Mouse (Mus musculus) neural tube, embryonic 15.5 days (tissue): ENCODE data around the gene Agpat2. TPM values are rescaled to one million over a fixed set of nuclear protein-coding genes. Genes with fewer than 3 reads are reported as not detected.

Experiments used
- ATAC-seq: fragments of 200-750 bp; cut with Nextera tagmentation; 2 replicates; pipeline ENCODE4 v1.8.0; 2017; ENCODE audit warnings: mild to moderate bottlenecking, moderate TSS enrichment, moderate library complexity; ENCODE audit not compliant: low FRiP score
- H3K27ac ChIP-seq: fragments of 300-500 bp; sonication (generic); replicated peaks from 2 replicates; pipeline ENCODE4 v1.5.1; 2015; ENCODE audit warnings: mild to moderate bottlenecking, inconsistent platforms
- H3K27me3 ChIP-seq: fragments of 300-500 bp; sonication (generic); replicated peaks from 2 replicates; pipeline ENCODE4 v1.6.1; 2015; ENCODE audit warnings: inconsistent platforms
- H3K36me3 ChIP-seq: fragments of 300-500 bp; sonication (generic); 2 replicates; pipeline ENCODE4 v1.6.1; 2015; ENCODE audit warnings: inconsistent platforms
- H3K4me1 ChIP-seq: fragments of 300-500 bp; sonication (generic); 2 replicates; pipeline ENCODE4 v1.6.1; 2015; ENCODE audit warnings: inconsistent platforms
- H3K4me2 ChIP-seq: fragments of 300-500 bp; sonication (generic); 2 replicates; pipeline ENCODE4 v1.6.1; 2015; ENCODE audit warnings: inconsistent platforms, mild to moderate bottlenecking, moderate library complexity
- H3K4me3 ChIP-seq: fragments of 300-500 bp; sonication (generic); replicated peaks from 2 replicates; pipeline ENCODE4 v1.5.1; 2015; ENCODE audit warnings: mild to moderate bottlenecking, inconsistent platforms
- H3K9ac ChIP-seq: fragments of 300-500 bp; sonication (generic); replicated peaks from 2 replicates; pipeline ENCODE4 v1.6.1; 2015; ENCODE audit warnings: mild to moderate bottlenecking, inconsistent platforms
- H3K9me3 ChIP-seq: fragments of 300-500 bp; sonication (generic); replicated peaks from 2 replicates; pipeline ENCODE4 v1.6.1; 2016; ENCODE audit warnings: inconsistent platforms
- WGBS: fragments of 180-500 bp; shearing (Covaris S2); methylation state at CpG from one replicate; pipeline ENCODE4 v1.1.7; 2015; ENCODE audit warnings: mixed read lengths; 5-methylcytosine and 5-hydroxymethylcytosine counted together
- polyA plus RNA-seq: library from polyadenylated mRNA; unstranded; fragments of >200 nt; fragmentation: Nextera tagmentation; extraction: Ambion mirVana; gene quantifications from 2 replicates; pipeline ENCODE4 v1.2.1, GENCODE M21; 2015

The Agpat2 gene
- polyA plus RNA-seq, 1 experiment from 2014 or later = 5.5 TPM

DNA sequence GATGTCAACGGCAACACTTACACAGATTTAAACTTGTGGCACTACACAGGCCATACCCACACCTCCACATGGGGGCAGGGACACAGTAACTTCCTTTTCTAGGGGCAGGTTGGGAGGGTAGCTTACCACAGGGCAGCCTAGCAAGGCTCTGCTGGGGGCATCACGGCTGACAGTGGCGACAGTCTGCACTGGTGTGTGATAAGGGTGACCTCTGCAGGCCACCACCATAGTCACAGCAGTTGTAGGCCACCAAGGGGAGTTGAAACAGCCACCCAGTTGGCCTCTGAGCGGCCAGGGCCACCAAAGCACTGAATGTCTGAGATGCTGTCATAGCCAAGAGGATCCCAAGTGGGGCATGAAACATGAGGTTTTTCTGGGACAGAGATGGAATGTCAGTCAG lies 38.0 kb downstream of the Agpat2 start:
- WGBS = 15% methylated on average over 4 of the region's 4 CpGs
- Histone ChIP-seq H3K9ac (no peak overlapping the region), H3K36me3 (no peaks in the 10 kb centered on the region), H3K4me1 (0 out of 2 replicates have a peak, but pooled peaks cover under 1% of the 10 kb centered on the region), H3K4me3 (no peak overlapping the region), H3K9me3 (no peaks in the 10 kb centered on the region), H3K4me2 (no peak overlapping the region), H3K27ac (no peak overlapping the region), H3K27me3 (no peaks in the 10 kb centered on the region; the same call in 1 of the 2 replicates)
- no peak for ATAC-seq

DNA sequence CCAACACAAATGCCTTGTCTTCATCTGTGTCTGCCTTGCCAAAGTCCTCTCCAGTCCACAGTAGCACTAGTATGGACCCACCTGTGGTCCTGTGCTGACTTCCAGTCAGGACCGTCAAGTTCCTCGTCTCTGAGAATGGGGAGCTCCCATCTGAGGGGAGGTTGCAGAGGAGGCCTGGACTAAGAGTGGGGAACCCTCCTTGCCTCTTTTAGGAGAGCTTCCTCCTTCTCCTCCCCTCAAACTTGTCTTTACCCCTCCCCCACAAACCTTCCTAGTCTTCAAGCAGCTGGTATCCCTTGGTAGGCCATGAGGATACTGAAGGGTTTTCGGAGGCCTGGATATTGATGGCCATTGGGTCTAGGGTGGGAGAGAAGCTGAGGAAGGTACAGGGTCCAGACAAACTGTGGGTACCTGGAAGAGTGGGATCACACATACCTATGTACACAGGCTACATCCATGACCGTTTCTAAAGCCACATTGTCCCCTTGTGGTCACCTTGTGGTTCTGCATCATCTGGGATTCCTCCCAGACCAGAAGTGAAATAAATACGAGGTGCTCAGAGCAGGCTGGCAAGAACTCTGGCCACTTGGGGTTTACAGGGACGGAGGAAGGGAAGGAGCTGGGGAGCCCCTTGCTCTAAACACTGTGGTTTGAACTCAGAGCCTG lies 42.7 kb downstream of the Agpat2 start:
- no peak overlapping the region for H3K9ac ChIP-seq
- no peaks in the 10 kb centered on the region for H3K9me3 ChIP-seq
- ATAC-seq = no peak
- H3K4me3 ChIP-seq = no peak overlapping the region
- H3K27ac ChIP-seq = no peak overlapping the region
- peaks cover 11% of the 10 kb centered on the region; the same call in 1 of the 2 replicates for H3K4me1 ChIP-seq
- no peaks in the 10 kb centered on the region for H3K36me3 ChIP-seq
- no peak overlapping the region for H3K4me2 ChIP-seq
- no peaks in the 10 kb centered on the region; the same call in 1 of the 2 replicates for H3K27me3 ChIP-seq
- 42% methylated on average over 6 of the region's 6 CpGs for WGBS

DNA sequence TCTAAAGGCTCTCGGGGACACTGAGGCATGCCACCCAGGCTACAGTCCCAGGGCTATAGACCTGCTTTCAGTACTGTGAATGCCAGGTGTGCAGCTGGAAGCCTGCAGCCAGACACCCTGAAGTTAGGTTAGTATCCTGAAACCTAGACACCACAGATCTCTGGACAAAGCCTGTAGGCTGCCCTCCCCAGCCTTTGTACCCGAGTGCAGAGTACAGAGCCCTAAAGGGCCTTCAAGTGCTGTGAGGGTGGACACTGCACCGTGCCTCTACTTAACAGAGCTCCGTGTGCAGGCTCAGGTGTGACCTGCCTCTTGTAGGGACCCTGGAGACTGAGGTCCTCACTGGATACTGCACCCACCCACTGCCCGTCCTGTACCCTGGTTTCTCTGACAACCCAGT lies 43.7 kb downstream of the Agpat2 start:
- 76% methylated on average over 5 of the region's 5 CpGs for WGBS
- H3K4me1 ChIP-seq = peaks cover 11% of the 10 kb centered on the region; the same call in 1 of the 2 replicates
- H3K27me3 ChIP-seq = no peaks in the 10 kb centered on the region; the same call in 1 of the 2 replicates
- no peaks in the 10 kb centered on the region for H3K9me3 ChIP-seq
- no peak overlapping the region for H3K9ac ChIP-seq
- no peak overlapping the region for H3K27ac ChIP-seq
- H3K4me2 ChIP-seq = no peak overlapping the region
- H3K36me3 ChIP-seq = no peaks in the 10 kb centered on the region
- no peak overlapping the region for H3K4me3 ChIP-seq
- ATAC-seq = no peak

DNA sequence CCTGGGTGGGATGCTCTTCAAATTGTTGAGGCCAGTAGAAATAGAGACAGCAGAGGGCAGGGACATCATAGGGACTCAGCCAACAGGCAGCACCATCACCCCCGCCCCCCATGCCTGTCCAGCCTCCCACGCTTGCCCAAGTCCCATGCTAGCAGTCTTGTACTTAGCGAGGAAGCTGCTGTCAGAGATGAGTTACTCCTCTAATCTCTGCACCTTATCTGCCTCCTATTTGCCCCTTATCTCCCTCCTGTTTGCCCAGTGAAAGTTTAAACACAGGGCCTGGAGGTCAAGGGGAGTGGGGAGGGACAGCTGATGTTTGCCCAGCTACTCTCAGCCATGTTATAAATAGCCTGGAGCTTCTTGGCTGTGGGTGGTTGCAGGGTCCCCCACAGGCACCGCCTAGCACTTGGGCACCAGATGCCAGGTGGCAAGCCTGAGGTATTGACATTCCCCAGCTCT lies 47.7 kb downstream of the Agpat2 start:
- Histone ChIP-seq H3K4me3 (no peak overlapping the region), H3K36me3 (no peaks in the 10 kb centered on the region), H3K9me3 (no peaks in the 10 kb centered on the region), H3K4me1 (peaks cover 11% of the 10 kb centered on the region; the same call in 1 of the 2 replicates), H3K27ac (no peak overlapping the region), H3K9ac (no peak overlapping the region), H3K4me2 (no peak overlapping the region), H3K27me3 (no peaks in the 10 kb centered on the region)
- ATAC-seq = no peak
- 75% methylated on average over 4 of the region's 4 CpGs for WGBS

DNA sequence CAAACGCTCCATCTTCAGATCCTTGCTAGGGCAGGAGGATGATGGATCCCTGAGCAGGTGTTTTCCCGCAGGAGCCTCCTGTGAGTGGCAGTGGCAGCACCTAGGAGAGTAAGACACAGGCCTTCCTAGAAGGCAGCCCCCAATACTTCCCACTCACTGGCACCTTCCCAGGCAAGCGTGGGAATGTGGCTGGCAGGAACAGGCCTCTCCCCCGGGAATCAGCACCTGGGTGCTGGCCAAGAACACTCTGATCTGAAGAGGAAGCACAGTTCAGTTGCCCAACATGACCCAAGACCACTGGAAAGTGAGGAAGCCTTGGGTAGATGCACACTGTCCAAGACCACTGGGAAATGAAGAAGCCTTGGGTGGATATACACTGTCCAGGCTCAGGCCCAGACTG lies 49.1 kb downstream of the Agpat2 start:
- Histone ChIP-seq H3K27ac (no peak overlapping the region), H3K36me3 (no peaks in the 10 kb centered on the region), H3K27me3 (no peaks in the 10 kb centered on the region), H3K9ac (no peak overlapping the region), H3K4me3 (no peak overlapping the region), H3K4me1 (peaks cover 12% of the 10 kb centered on the region), H3K4me2 (no peak overlapping the region), H3K9me3 (no peaks in the 10 kb centered on the region)
- no peak for ATAC-seq
- WGBS = 83% methylated on average over 4 of the region's 4 CpGs

DNA sequence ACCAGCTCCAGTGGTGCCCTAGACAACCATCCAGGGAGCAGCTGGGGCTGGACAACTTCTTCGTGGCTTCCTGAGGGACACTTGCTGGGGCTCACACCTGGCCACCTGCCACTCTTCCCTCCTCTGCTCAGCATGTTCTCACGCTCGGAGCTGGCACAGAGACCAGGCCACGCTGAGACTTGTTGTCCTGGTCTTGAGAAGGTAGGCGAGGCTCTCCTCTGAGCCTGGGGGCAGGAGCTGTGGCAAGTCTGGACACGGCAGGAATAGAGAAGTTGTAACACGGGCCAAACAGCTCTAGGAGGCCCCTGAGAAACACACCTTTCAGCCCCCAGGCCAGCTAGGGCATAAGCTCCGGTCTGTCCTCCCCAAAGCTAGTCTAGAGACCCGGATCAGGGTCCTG lies 50.3 kb downstream of the Agpat2 start:
- no peaks in the 10 kb centered on the region for H3K9me3 ChIP-seq
- no peak for ATAC-seq
- WGBS = 81% methylated on average over 9 of the region's 9 CpGs

DNA sequence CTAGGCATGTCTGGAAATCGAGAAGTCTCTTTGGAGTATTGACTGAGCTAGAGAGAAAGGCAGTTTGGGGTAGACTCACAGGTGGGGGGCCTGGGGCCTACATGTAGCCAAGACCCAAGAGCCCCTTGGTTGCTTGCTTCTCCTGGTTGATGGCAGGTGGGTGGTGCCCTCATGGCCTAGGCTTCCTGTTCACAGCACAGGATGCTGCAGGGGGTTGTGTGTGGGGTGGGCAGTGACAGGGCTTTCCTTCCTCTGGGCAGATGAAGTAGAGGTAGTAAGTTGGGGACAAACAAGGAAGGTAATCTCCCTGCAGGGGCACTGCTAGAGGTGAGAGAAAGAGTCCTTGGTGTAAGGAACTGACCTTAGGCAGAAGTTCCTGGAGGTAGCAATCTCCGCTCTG lies 52.2 kb downstream of the Agpat2 start:
- no peak overlapping the region for H3K4me2 ChIP-seq
- peaks cover 27% of the 10 kb centered on the region for H3K4me1 ChIP-seq
- no peak overlapping the region for H3K4me3 ChIP-seq
- 0 out of 2 replicates have a peak, but pooled peaks cover 3% of the 10 kb centered on the region for H3K27me3 ChIP-seq
- H3K27ac ChIP-seq = no peak overlapping the region
- H3K36me3 ChIP-seq = no peaks in the 10 kb centered on the region
- H3K9me3 ChIP-seq = no peaks in the 10 kb centered on the region
- no peak overlapping the region for H3K9ac ChIP-seq
- no peak for ATAC-seq
- 93% methylated on average over 2 of the region's 2 CpGs for WGBS

More for the DNA sequence above, 50.3 kb downstream of the Agpat2 start:
- Histone ChIP-seq H3K4me2 (no peak overlapping the region), H3K36me3 (no peaks in the 10 kb centered on the region), H3K27me3 (no peaks in the 10 kb centered on the region), H3K27ac (no peak overlapping the region), H3K4me1 (peaks cover 17% of the 10 kb centered on the region), H3K4me3 (no peak overlapping the region), H3K9ac (no peak overlapping the region)

DNA sequence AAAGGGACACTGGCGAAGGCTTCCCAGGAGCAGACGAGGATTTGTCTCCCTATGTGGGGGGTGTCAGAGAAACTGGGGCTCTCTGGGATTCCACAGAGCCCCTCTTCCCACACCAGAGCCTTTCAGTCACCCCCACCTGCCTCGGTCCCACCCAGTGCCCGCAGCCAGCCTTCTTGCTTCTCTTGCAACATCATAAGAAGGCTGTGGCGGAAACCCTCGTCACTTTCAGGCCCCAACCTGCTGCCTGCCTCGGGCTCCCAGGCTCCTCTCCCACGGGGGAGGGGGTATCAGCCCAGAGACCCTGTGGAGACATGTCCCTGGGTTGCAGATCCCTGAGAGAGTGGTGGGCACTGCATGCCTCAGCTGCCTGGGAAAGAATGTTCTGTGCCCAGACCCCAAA lies 52.8 kb downstream of the Agpat2 start:
- ATAC-seq = no peak
- Histone ChIP-seq H3K9me3 (no peaks in the 10 kb centered on the region), H3K27me3 (0 out of 2 replicates have a peak, but pooled peaks cover 3% of the 10 kb centered on the region), H3K27ac (peak overlapping the region; percentile 10), H3K4me1 (peaks cover 29% of the 10 kb centered on the region), H3K36me3 (no peaks in the 10 kb centered on the region), H3K4me2 (no peak overlapping the region), H3K4me3 (no peak overlapping the region), H3K9ac (no peak overlapping the region)
- WGBS = 78% methylated on average over 8 of the region's 8 CpGs

DNA sequence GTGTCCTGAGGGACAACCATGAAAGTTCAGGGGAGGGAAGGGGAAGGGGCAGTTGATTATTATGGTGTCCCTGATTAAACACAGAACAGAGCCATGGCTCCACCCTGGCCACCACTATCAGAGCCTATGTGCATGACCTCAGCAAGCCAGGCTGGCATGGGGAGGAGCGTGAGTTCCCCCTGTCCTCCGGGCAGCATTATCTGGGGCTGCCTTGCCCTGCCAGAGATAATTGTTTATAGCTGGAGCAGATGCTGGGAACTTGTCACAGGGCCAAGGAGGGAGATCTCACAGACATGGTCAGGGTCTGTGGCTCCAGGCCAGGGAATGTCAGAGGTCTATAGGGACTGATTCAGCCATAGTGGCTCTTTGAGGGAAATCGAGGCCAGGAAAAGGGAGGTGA lies 53.4 kb downstream of the Agpat2 start:
- H3K4me2 ChIP-seq = no peak overlapping the region
- H3K4me3 ChIP-seq = no peak overlapping the region
- H3K27me3 ChIP-seq = 0 out of 2 replicates have a peak, but pooled peaks cover 3% of the 10 kb centered on the region
- WGBS = 65% methylated on average over 3 of the region's 3 CpGs
- no peaks in the 10 kb centered on the region for H3K9me3 ChIP-seq
- H3K9ac ChIP-seq = no peak overlapping the region
- H3K36me3 ChIP-seq = no peaks in the 10 kb centered on the region
- peaks cover 29% of the 10 kb centered on the region for H3K4me1 ChIP-seq
- H3K27ac ChIP-seq = peak overlapping the region; percentile 14
- ATAC-seq = no peak

DNA sequence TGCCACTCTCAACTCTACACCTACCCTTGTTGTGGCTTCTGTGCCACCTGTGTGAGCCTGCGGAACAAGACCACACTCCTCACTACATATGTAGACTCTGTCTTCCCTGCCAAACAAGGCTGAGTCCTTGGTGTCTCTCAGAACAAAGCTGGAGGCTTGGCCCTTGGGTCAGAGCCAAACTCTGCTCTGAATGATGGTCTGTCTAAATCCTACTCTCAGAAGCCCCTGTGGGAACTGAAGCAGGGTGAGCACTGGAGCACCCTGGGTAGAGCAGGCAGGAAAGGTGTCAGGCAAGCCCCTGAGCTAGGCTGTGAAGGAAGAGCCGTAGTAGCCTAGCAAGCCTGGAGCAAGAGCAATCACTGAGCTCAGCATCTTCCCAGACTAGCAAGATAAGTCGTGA lies 54.0 kb downstream of the Agpat2 start:
- 0 out of 2 replicates have a peak, but pooled peaks cover 3% of the 10 kb centered on the region for H3K27me3 ChIP-seq
- 63% methylated on average over 3 of the region's 3 CpGs for WGBS
- peaks cover 29% of the 10 kb centered on the region for H3K4me1 ChIP-seq
- H3K36me3 ChIP-seq = no peaks in the 10 kb centered on the region
- H3K27ac ChIP-seq = peak overlapping the region; percentile 14; the same call in 1 of the 2 replicates
- H3K4me2 ChIP-seq = no peak overlapping the region
- H3K9me3 ChIP-seq = no peaks in the 10 kb centered on the region
- no peak overlapping the region for H3K4me3 ChIP-seq
- no peak overlapping the region for H3K9ac ChIP-seq
- ATAC-seq = no peak

DNA sequence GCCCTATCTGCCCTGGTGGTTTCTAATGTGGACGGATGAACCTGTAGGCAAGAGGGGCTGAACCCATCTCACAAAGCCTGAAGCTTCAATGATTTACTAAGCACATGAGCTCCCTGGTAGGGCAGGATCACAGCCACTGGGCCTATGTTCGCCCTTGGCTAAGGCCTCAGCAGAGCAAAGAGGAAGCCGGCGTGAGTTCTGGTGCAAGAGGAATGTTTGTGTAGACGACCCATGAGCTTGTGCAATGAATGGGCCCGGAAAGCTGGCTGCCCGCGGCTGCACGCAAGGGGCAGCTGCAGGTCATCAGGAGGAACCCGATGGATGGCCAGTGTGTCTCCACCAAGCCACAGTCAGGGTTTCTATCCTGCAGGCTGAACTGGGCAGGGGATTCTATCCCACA lies 54.4 kb downstream of the Agpat2 start:
- no peak overlapping the region for H3K4me2 ChIP-seq
- H3K27me3 ChIP-seq = 0 out of 2 replicates have a peak, but pooled peaks cover 3% of the 10 kb centered on the region
- peaks cover 29% of the 10 kb centered on the region for H3K4me1 ChIP-seq
- ATAC-seq = no peak
- H3K27ac ChIP-seq = 0 out of 2 replicates have a peak overlapping the region, but pooled peaks have one; percentile 4
- no peak overlapping the region for H3K9ac ChIP-seq
- H3K36me3 ChIP-seq = no peaks in the 10 kb centered on the region
- WGBS = 73% methylated on average over 10 of the region's 10 CpGs
- H3K4me3 ChIP-seq = no peak overlapping the region
- no peaks in the 10 kb centered on the region for H3K9me3 ChIP-seq

DNA sequence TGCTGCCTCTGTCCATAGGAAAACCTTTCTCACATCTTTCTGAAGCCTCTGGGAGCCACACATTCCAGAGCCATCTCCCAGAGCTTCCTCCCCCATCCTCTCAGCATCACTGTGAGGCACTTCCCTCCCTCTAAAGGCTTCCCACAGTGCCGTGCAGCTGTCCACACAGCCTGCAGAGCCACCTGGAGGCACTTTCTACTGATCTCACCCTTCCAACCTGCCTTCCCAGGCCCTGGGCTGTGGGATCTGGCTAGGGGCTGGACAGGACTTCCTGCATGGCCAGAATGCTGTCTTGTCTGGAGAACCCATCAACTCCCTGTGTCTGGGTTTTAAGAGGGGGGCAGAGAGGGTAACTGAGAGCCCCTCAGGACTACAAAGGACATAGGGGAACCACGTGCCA lies 56.7 kb downstream of the Agpat2 start:
- ATAC-seq = no peak
- WGBS = 40% methylated on average over 2 of the region's 2 CpGs

More for the DNA sequence above, 56.7 kb downstream of the Agpat2 start:
- Histone ChIP-seq H3K4me3 (no peak overlapping the region), H3K27me3 (0 out of 2 replicates have a peak, but pooled peaks cover 3% of the 10 kb centered on the region), H3K9ac (no peak overlapping the region), H3K9me3 (no peaks in the 10 kb centered on the region), H3K27ac (no peak overlapping the region), H3K4me2 (no peak overlapping the region), H3K36me3 (no peaks in the 10 kb centered on the region), H3K4me1 (peaks cover 33% of the 10 kb centered on the region)
